Mouse (Mus musculus): ENCODE measurements around the gene Pde4b.

GRCm38 (mm10) chr4:102138346-102138745, 51.0 kb downstream of the Pde4b start:
- TF ChIP-seq CTCF (IDR thresholded peaks at IDR 0.05; ENCODE audit: low read depth, low read length) (no peak), GATA1 (IDR thresholded peaks at IDR 0.05; ENCODE audit: borderline replicate concordance, low read length) (no peak), GATA2 (IDR thresholded peaks at IDR 0.05; ENCODE audit: borderline replicate concordance, low read depth, low read length) (no peak)
